Mouse (Mus musculus): ENCODE data around the gene Tmem151b.

- TF ChIP-seq GATA1 (IDR thresholded peaks at IDR 0.05; ENCODE audit: low read length), result no peak
- no peak for TF ChIP-seq TAL1 (IDR thresholded peaks at IDR 0.05; ENCODE audit: low read length)
Measured at GRCm38 (mm10) chr17:45592606-45593431, 43.3 kb upstream of the Tmem151b start.

Data from erythroblast, embryonic 14.5 days (primary cell).